Mouse (Mus musculus) ES-E14 (cell line): ENCODE measurements around the gene Zfyve21. TPM values are rescaled to one million over a fixed set of nuclear protein-coding genes. Genes with fewer than 3 reads are reported as not detected.

ENCODE experiments used
- DNase-seq: peaks from one replicate; pipeline ENCODE4 v3.0.0-alpha.2; 2013; ENCODE audit warnings: low read depth, low spot score
- H3K27ac ChIP-seq: 2 replicates; pipeline ENCODE4 v1.5.1; 2012; ENCODE audit warnings: low read depth, mild to moderate bottlenecking, low read length, moderate library complexity, mixed read lengths; ENCODE audit not compliant: poor library complexity, insufficient read depth, severe bottlenecking
- H3K36me3 ChIP-seq: 2 replicates; pipeline ENCODE4 v1.6.1; 2012; ENCODE audit warnings: mild to moderate bottlenecking, low read length, moderate library complexity, mixed read lengths; ENCODE audit not compliant: control insufficient read depth, poor library complexity, insufficient read depth, severe bottlenecking
- H3K4me1 ChIP-seq, 2 experiments: fragments of 150-350 bp in 1 of 2; sonication (generic) in 1 of 2; 2 replicates each; pipeline ENCODE4 v1.6.1; 2012; ENCODE audit warnings: low read length in 2 of 2, mild to moderate bottlenecking in 1 of 2, mixed read lengths in 1 of 2; ENCODE audit not compliant: control insufficient read depth in 2 of 2, insufficient read depth in 2 of 2, poor library complexity in 1 of 2
- H3K4me3 ChIP-seq, 2 experiments: fragments of 150-350 bp in 1 of 2; sonication (generic) in 1 of 2; 2 replicates each; pipeline ENCODE4 v1.5.1; 2012; ENCODE audit warnings: low read length in 2 of 2, low read depth in 1 of 2, mild to moderate bottlenecking in 1 of 2, mixed read lengths in 1 of 2; ENCODE audit not compliant: insufficient read depth in 1 of 2, poor library complexity in 1 of 2, severe bottlenecking in 1 of 2
- H3K9ac ChIP-seq: 2 replicates; pipeline ENCODE4 v1.6.1; 2012; ENCODE audit warnings: low read depth, mild to moderate bottlenecking, low read length, mixed read lengths; ENCODE audit not compliant: poor library complexity, insufficient read depth, severe bottlenecking
- H3K9me3 ChIP-seq: fragments of 150-350 bp; sonication (generic); 2 replicates; pipeline ENCODE4 v1.6.1; 2012; ENCODE audit warnings: low read depth, mild to moderate bottlenecking, low read length; ENCODE audit not compliant: control insufficient read depth, insufficient read depth
- CHD2 ChIP-seq: IDR thresholded peaks from 2 replicates; pipeline ENCODE4 v1.6.1; 2014; ENCODE audit warnings: mild to moderate bottlenecking, low read depth, low read length, inconsistent platforms
- HCFC1 ChIP-seq: IDR thresholded peaks from 2 replicates; pipeline ENCODE4 v1.6.1; 2012; ENCODE audit warnings: low read length, inconsistent platforms, borderline replicate concordance; ENCODE audit not compliant: insufficient read depth
- MAFK ChIP-seq: IDR thresholded peaks from 2 replicates; pipeline ENCODE4 v1.6.1; 2014; ENCODE audit warnings: mild to moderate bottlenecking, low read depth, low read length, inconsistent platforms; ENCODE audit not compliant: insufficient read depth
- ZC3H11A ChIP-seq: IDR thresholded peaks from 2 replicates; pipeline ENCODE4 v1.6.1; 2012; ENCODE audit warnings: low read depth, mild to moderate bottlenecking, inconsistent platforms, low read length, borderline replicate concordance
- ZNF384 ChIP-seq: IDR thresholded peaks from 2 replicates; pipeline ENCODE4 v1.6.1; 2012; ENCODE audit warnings: low read depth, low read length, inconsistent platforms
- in situ Hi-C, 2 experiments: fragments of 600-800 bp; cut with MboI; formaldehyde crosslinking; loops; one replicate each; pipeline ENCODE4 v1.15.1; 2025; ENCODE audit warnings: low sequenced_read_pairs in 2 of 2, inconsistent platforms in 1 of 2; ENCODE audit not compliant: unreplicated experiment in 2 of 2
- total RNA-seq: library from RNA; depleted of rRNA; stranded (reverse); fragments of 300-350 nt; gene quantifications from 2 replicates; pipeline ENCODE4 v1.2.3, GENCODE M21; 2012

The Zfyve21 gene
- total RNA-seq, 1 experiment, result 27.0 TPM

- no peak overlapping the region for H3K4me3 ChIP-seq
- H3K27ac ChIP-seq, result no peak overlapping the region
- H3K36me3 ChIP-seq, result peaks cover 48% of the 10 kb centered on the region
- no peak overlapping the region for H3K9ac ChIP-seq
- TF ChIP-seq HCFC1 (no peak), CHD2 (no peak), ZNF384 (no peak), MAFK (no peak), ZC3H11A (no peak)
- in situ Hi-C loops, result no loop called here
- H3K4me1 ChIP-seq, result peaks cover 0 to 22% of the 10 kb centered on the region in 2 experiments; a peak in 3 of 4 replicates
- no peak for DNase-seq
- no peaks in the 10 kb centered on the region for H3K9me3 ChIP-seq
Measured at GRCm38 (mm10) chr12:111790631-111791030, 23.3 kb upstream of the Zfyve21 start.

- Histone ChIP-seq H3K9ac (no peak overlapping the region), H3K27ac (no peak overlapping the region), H3K4me3 (no peak overlapping the region), H3K9me3 (no peaks in the 10 kb centered on the region), H3K36me3 (peaks cover 46% of the 10 kb centered on the region), H3K4me1 (peaks cover 0 to 22% of the 10 kb centered on the region in 2 experiments; a peak in 3 of 4 replicates)
- DNase-seq, result no peak
- in situ Hi-C loops, result no loop called here
- no peak for TF ChIP-seq HCFC1
Measured at GRCm38 (mm10) chr12:111791474-111792104, 22.4 kb upstream of the Zfyve21 start.

GRCm38 (mm10) chr12:111794102-111794501 lies 19.9 kb upstream of the Zfyve21 start:
- Histone ChIP-seq H3K4me3 (no peak overlapping the region; a peak in 1 of 4 replicates), H3K4me1 (peaks cover 0 to 15% of the 10 kb centered on the region in 2 experiments; a peak in 2 of 4 replicates), H3K9me3 (no peaks in the 10 kb centered on the region), H3K9ac (no peak overlapping the region), H3K36me3 (peaks cover 34% of the 10 kb centered on the region), H3K27ac (no peak overlapping the region)
- TF ChIP-seq CHD2 (no peak), ZC3H11A (no peak), MAFK (no peak), ZNF384 (no peak), HCFC1 (no peak)
- DNase-seq, result no peak
- in situ Hi-C loops, result no loop called here

- TF ChIP-seq CHD2 (no peak), HCFC1 (no peak), ZC3H11A (no peak), ZNF384 (no peak), MAFK (no peak)
- peaks cover 29% of the 10 kb centered on the region for H3K36me3 ChIP-seq
Measured at GRCm38 (mm10) chr12:111794526-111795179, 19.3 kb upstream of the Zfyve21 start.

More at GRCm38 (mm10) chr12:111794526-111795179, 19.3 kb upstream of the Zfyve21 start:
- Histone ChIP-seq H3K4me1 (peaks cover 0 to 12% of the 10 kb centered on the region in 2 experiments; a peak in 2 of 4 replicates), H3K4me3 (no peak overlapping the region), H3K27ac (no peak overlapping the region), H3K9ac (peak overlapping the region; percentile 8; the same call in 1 of the 2 replicates), H3K9me3 (no peaks in the 10 kb centered on the region)
- no peak for DNase-seq
- in situ Hi-C loops, result no loop called here
